24 mouse cellular contexts compared by ENCODE assay signal in genomic region chr1:177018750-177019149, GRCm38 (mm10).
DNase-seq lines count a peak whose midpoint lies in the region; ATAC-seq and TF ChIP-seq lines count a peak whose summit lies in the region.
"Had no signal": no experiment of that assay in that cellular context is flagged by ENCODE, and none has a peak within 500 bp of the region (broad histone marks: within the 10 kb centered on the region; RNA-seq: fewer than 3 reads in every experiment).

No protein-coding gene starts in this region.

- no peak for ATAC-seq in forebrain, embryonic 16.5 days
- no peak for ATAC-seq in hindbrain, postnatal 0 days
- no peak for ATAC-seq in limb, embryonic 11.5 days (ENCODE audit: insufficient number of reproducible peaks, low FRiP score, low TSS enrichment, low read depth)
- ATAC-seq: CD4-positive, CD25-positive, alpha-beta regulatory T cell, adult 4 months; forebrain, embryonic 14.5 days had no signal

- peaks cover 21% of the 10 kb centered on the region for H3K36me3 ChIP-seq in forebrain, embryonic 10.5 days (replicated peaks)
- peaks cover 7% of the 10 kb centered on the region; the same call in 1 of the 2 replicates for H3K36me3 ChIP-seq in forebrain, embryonic 16.5 days (ENCODE audit: control insufficient read depth, insufficient read depth)
- H3K36me3 ChIP-seq in hindbrain, embryonic 10.5 days = peaks cover 32% of the 10 kb centered on the region
- peaks cover 17% of the 10 kb centered on the region for H3K36me3 ChIP-seq in hindbrain, postnatal 0 days (ENCODE audit: insufficient read depth, low read length)
- H3K36me3 ChIP-seq in limb, embryonic 11.5 days (ENCODE audit: control insufficient read depth, insufficient read depth, low read length) = no peaks in the 10 kb centered on the region
- peaks cover 16% of the 10 kb centered on the region for H3K36me3 ChIP-seq in limb, embryonic 10.5 days
- H3K36me3 ChIP-seq in CH12.LX (replicated peaks in 1 of 2; ENCODE audit: control insufficient read depth in 1 of 2, insufficient read depth in 1 of 2, low read length in 1 of 2) = peaks cover 4 to 12% of the 10 kb centered on the region in 2 experiments

- peaks cover 41% of the 10 kb centered on the region for H3K4me1 ChIP-seq in forebrain, embryonic 10.5 days
- peaks cover 25% of the 10 kb centered on the region for H3K4me1 ChIP-seq in forebrain, embryonic 16.5 days (replicated peaks; ENCODE audit: control insufficient read depth, insufficient read depth, low read length)
- H3K4me1 ChIP-seq in hindbrain, embryonic 10.5 days (replicated peaks) = peaks cover 58% of the 10 kb centered on the region
- H3K4me1 ChIP-seq in hindbrain, postnatal 0 days (ENCODE audit: insufficient read depth, low read length) = peaks cover 12% of the 10 kb centered on the region; the same call in 1 of the 2 replicates
- no peaks in the 10 kb centered on the region for H3K4me1 ChIP-seq in limb, embryonic 11.5 days (ENCODE audit: control insufficient read depth, insufficient read depth, low read length)
- H3K4me1 ChIP-seq in limb, embryonic 10.5 days = peaks cover 8% of the 10 kb centered on the region; the same call in 1 of the 2 replicates
- peaks cover 19 to 56% of the 10 kb centered on the region in 2 experiments for H3K4me1 ChIP-seq in CH12.LX (ENCODE audit: control insufficient read depth in 1 of 2, insufficient read depth in 2 of 2)

- in situ Hi-C loops in CH12.LX (cut with MboI; ENCODE audit: low pct_ligation_motif_present, low pct_unique_long_range_greater_than_20kb, low sequenced_read_pairs) = loop anchor here (25.0 kb wide), 1 partner anchor 306 kb away; no protein-coding TSS in a partner anchor

- no peaks in the 10 kb centered on the region for H3K9me3 ChIP-seq in forebrain, embryonic 10.5 days
- no peaks in the 10 kb centered on the region for H3K9me3 ChIP-seq in forebrain, embryonic 16.5 days (ENCODE audit: control insufficient read depth, low read length)
- H3K9me3 ChIP-seq in hindbrain, embryonic 10.5 days = no peaks in the 10 kb centered on the region
- H3K9me3 ChIP-seq in hindbrain, postnatal 0 days (ENCODE audit: low read length) = no peaks in the 10 kb centered on the region
- H3K9me3 ChIP-seq in limb, embryonic 11.5 days (ENCODE audit: control insufficient read depth, low read length) = no peaks in the 10 kb centered on the region
- no peaks in the 10 kb centered on the region for H3K9me3 ChIP-seq in limb, embryonic 10.5 days (replicated peaks)
- no peaks in the 10 kb centered on the region for H3K9me3 ChIP-seq in CH12.LX (replicated peaks; ENCODE audit: low read length)
- H3K9me3 ChIP-seq: embryonic facial prominence, embryonic 13.5 days; embryonic facial prominence, embryonic 15.5 days; forebrain, embryonic 12.5 days had no signal

- H3K9ac ChIP-seq in forebrain, embryonic 16.5 days (replicated peaks; ENCODE audit: low read depth, low read length) = no peak overlapping the region
- H3K9ac ChIP-seq in hindbrain, postnatal 0 days (replicated peaks; ENCODE audit: low read length) = no peak overlapping the region
- H3K9ac ChIP-seq in limb, embryonic 11.5 days (ENCODE audit: low read length) = no peak overlapping the region
- no peak overlapping the region for H3K9ac ChIP-seq in CH12.LX (ENCODE audit: insufficient read depth, low read depth)
- H3K9ac ChIP-seq: embryonic facial prominence, embryonic 13.5 days; embryonic facial prominence, embryonic 15.5 days; forebrain, embryonic 12.5 days had no signal

- no peak overlapping the region for H3K4me2 ChIP-seq in forebrain, embryonic 16.5 days (ENCODE audit: low read length)
- H3K4me2 ChIP-seq in hindbrain, postnatal 0 days (ENCODE audit: low read depth, low read length) = no peak overlapping the region
- H3K4me2 ChIP-seq in limb, embryonic 11.5 days (ENCODE audit: low read depth, severe bottlenecking) = no peak overlapping the region
- H3K4me2 ChIP-seq in CH12.LX (ENCODE audit: insufficient read depth, low read depth, poor library complexity, severe bottlenecking) = no peak overlapping the region
- H3K4me2 ChIP-seq: embryonic facial prominence, embryonic 13.5 days; embryonic facial prominence, embryonic 15.5 days; forebrain, embryonic 12.5 days had no signal

- no peak for TF ChIP-seq RAD21 in CH12.LX (IDR thresholded peaks at IDR 0.05; ENCODE audit: low read depth, low read length)

- TF ChIP-seq CTCF in hindbrain, postnatal 0 days (IDR thresholded peaks at IDR 0.05; ENCODE audit: low read depth) = no peak
- no peak for TF ChIP-seq CTCF in CH12.LX (conservative IDR thresholded peaks at IDR 0.05 in 1 of 2, IDR thresholded peaks at IDR 0.05 in 1 of 2; ENCODE audit: low read depth in 2 of 2, low read length in 2 of 2)

- dilution Hi-C loops in CH12.LX (cut with MboI; ENCODE audit: extremely low pct_ligation_motif_present, extremely low pct_unique_long_range_greater_than_20kb, low sequenced_read_pairs) = no loop called here

- peak overlapping the region; percentile 35; the same call in 1 of the 2 replicates for H3K27ac ChIP-seq in forebrain, embryonic 10.5 days
- no peak overlapping the region for H3K27ac ChIP-seq in forebrain, embryonic 16.5 days (ENCODE audit: low read length)
- H3K27ac ChIP-seq in hindbrain, embryonic 10.5 days = peak overlapping the region; percentile 64
- H3K27ac ChIP-seq in hindbrain, postnatal 0 days = no peak overlapping the region
- no peak overlapping the region for H3K27ac ChIP-seq in limb, embryonic 11.5 days (replicated peaks; ENCODE audit: low read depth, low read length)
- no peak overlapping the region for H3K27ac ChIP-seq in limb, embryonic 10.5 days
- no peak overlapping the region for H3K27ac ChIP-seq in CH12.LX (ENCODE audit: insufficient read depth, low read depth)
- H3K27ac ChIP-seq: embryonic facial prominence, embryonic 13.5 days; embryonic facial prominence, embryonic 15.5 days; forebrain, embryonic 12.5 days had no signal

- no peak overlapping the region for H3K4me3 ChIP-seq in forebrain, embryonic 10.5 days
- H3K4me3 ChIP-seq in forebrain, embryonic 16.5 days (replicated peaks; ENCODE audit: low read length) = no peak overlapping the region
- H3K4me3 ChIP-seq in hindbrain, embryonic 10.5 days = no peak overlapping the region
- no peak overlapping the region for H3K4me3 ChIP-seq in hindbrain, postnatal 0 days (ENCODE audit: low read length)
- H3K4me3 ChIP-seq in limb, embryonic 11.5 days (ENCODE audit: low read depth, low read length) = no peak overlapping the region
- H3K4me3 ChIP-seq in limb, embryonic 10.5 days = no peak overlapping the region
- no peak overlapping the region for H3K4me3 ChIP-seq in CH12.LX (replicated peaks in 1 of 3; ENCODE audit: low read depth in 2 of 3, low read length in 2 of 3, poor library complexity in 1 of 3)
- H3K4me3 ChIP-seq: embryonic facial prominence, embryonic 13.5 days; embryonic facial prominence, embryonic 15.5 days; erythroblast, embryonic 14.5 days; forebrain, embryonic 12.5 days had no signal

- 82% methylated on average over 1 of the region's 1 CpGs for WGBS in forebrain, embryonic 10.5 days
- WGBS in forebrain, embryonic 16.5 days = 78% methylated on average over 1 of the region's 1 CpGs
- 79% methylated on average over 1 of the region's 1 CpGs for WGBS in hindbrain, embryonic 10.5 days
- 65% methylated on average over 1 of the region's 1 CpGs for WGBS in hindbrain, postnatal 0 days
- WGBS in limb, embryonic 11.5 days = 92% methylated on average over 1 of the region's 1 CpGs
- 86% methylated on average over 1 of the region's 1 CpGs for WGBS in limb, embryonic 10.5 days

- peak; percentile 47; the same call in 1 of the 2 replicates for TF ChIP-seq EP300 in CH12.LX (IDR thresholded peaks at IDR 0.05; ENCODE audit: low read length)

- peak; percentile 11 for DNase-seq in forebrain, embryonic 10.5 days (ENCODE audit: extremely low spot score, low spot score)
- peak; percentile 2 for DNase-seq in hindbrain, embryonic 10.5 days (ENCODE audit: low spot score)
- no peak for DNase-seq in hindbrain, postnatal 0 days (ENCODE audit: low spot score)
- DNase-seq in limb, embryonic 11.5 days (ENCODE audit: low spot score) = peak; percentile 16
- no peak for DNase-seq in limb, embryonic 10.5 days (ENCODE audit: low spot score)
- DNase-seq in CH12.LX (ENCODE audit: extremely low read depth) = no peak
- DNase-seq: adrenal gland, adult 2 months; adrenal gland, postnatal 10 days; adrenal gland, postnatal 25 days; B cell, adult 2 months; cerebellum, adult 11 months; cerebellum, adult 18-20 months; cerebellum, adult 8-10 months; cerebellum, adult 9-11 months; cerebellum, postnatal 14 days; cerebellum, postnatal 36 days; embryo, embryonic 11 days had no signal

- H3K79me2 ChIP-seq in CH12.LX (replicated peaks; ENCODE audit: control insufficient read depth, extremely low read depth, insufficient read depth, poor library complexity, severe bottlenecking) = no peaks in the 10 kb centered on the region

- no peak for TF ChIP-seq POLR2A in CH12.LX (IDR thresholded peaks at IDR 0.05; ENCODE audit: low read depth, low read length)

- no peaks in the 10 kb centered on the region for H3K27me3 ChIP-seq in forebrain, embryonic 10.5 days (ENCODE audit: poor library complexity, severe bottlenecking)
- H3K27me3 ChIP-seq in forebrain, embryonic 16.5 days (replicated peaks; ENCODE audit: control insufficient read depth, insufficient read depth, low read length) = no peaks in the 10 kb centered on the region
- H3K27me3 ChIP-seq in hindbrain, embryonic 10.5 days (ENCODE audit: insufficient read depth, poor library complexity, severe bottlenecking) = no peaks in the 10 kb centered on the region
- no peaks in the 10 kb centered on the region for H3K27me3 ChIP-seq in hindbrain, postnatal 0 days (ENCODE audit: insufficient read depth, low read length)
- no peaks in the 10 kb centered on the region for H3K27me3 ChIP-seq in limb, embryonic 11.5 days (ENCODE audit: control insufficient read depth, insufficient read depth, low read length)
- no peaks in the 10 kb centered on the region for H3K27me3 ChIP-seq in limb, embryonic 10.5 days (ENCODE audit: low read depth, poor library complexity, severe bottlenecking)
- H3K27me3 ChIP-seq in CH12.LX (replicated peaks) = no peaks in the 10 kb centered on the region
- H3K27me3 ChIP-seq: embryonic facial prominence, embryonic 13.5 days; embryonic facial prominence, embryonic 15.5 days; forebrain, embryonic 12.5 days had no signal

TF ChIP-seq in CH12.LX, 34 proteins besides CTCF, POLR2A, EP300 and RAD21:
- no peak for TF ChIP-seq MAX (IDR thresholded peaks at IDR 0.05; ENCODE audit: low read length)
- no peak for TF ChIP-seq ZC3H11A (IDR thresholded peaks at IDR 0.05; ENCODE audit: low read depth, low read length)
- TF ChIP-seq CHD1 (IDR thresholded peaks at IDR 0.05; ENCODE audit: low read depth, low read length) = peak; percentile 94; the same call in 1 of the 2 replicates
- TF ChIP-seq TBP (conservative IDR thresholded peaks at IDR 0.05; ENCODE audit: low read depth, low read length) = no peak
- TF ChIP-seq TCF12 (IDR thresholded peaks at IDR 0.05; ENCODE audit: low read depth, low read length) = 0 out of 2 replicates have a peak, but pooled peaks have one; percentile 14
- TF ChIP-seq NRF1 (IDR thresholded peaks at IDR 0.05; ENCODE audit: low read depth, low read length) = 0 out of 2 replicates have a peak, but pooled peaks have one; percentile 4
- peak; percentile 48; the same call in 1 of the 2 replicates for TF ChIP-seq MEF2A (IDR thresholded peaks at IDR 0.05; ENCODE audit: borderline replicate concordance, low read depth, low read length)
- TF ChIP-seq IRF4 (IDR thresholded peaks at IDR 0.05; ENCODE audit: low read depth, low read length) = peak; percentile 75

Comparison
In these comparisons a context has a peak if more than half of its experiments do, and no peak if none do; other contexts are left out.
1. DNase-seq: peak in forebrain, embryonic 10.5 days (single experiment), hindbrain, embryonic 10.5 days (single experiment) and limb, embryonic 11.5 days (single experiment); none in hindbrain, postnatal 0 days (single experiment), limb, embryonic 10.5 days (single experiment) and CH12.LX (single experiment).
2. H3K27ac ChIP-seq: peak in forebrain, embryonic 10.5 days (single experiment) and hindbrain, embryonic 10.5 days (single experiment); none in forebrain, embryonic 16.5 days (single experiment), hindbrain, postnatal 0 days (single experiment), limb, embryonic 11.5 days (single experiment), limb, embryonic 10.5 days (single experiment) and CH12.LX (single experiment).